Mouse (Mus musculus): Measurements from ENCODE around the gene Olfr486.
"Not testable (repeated sequence)": the region's sequence is repeated elsewhere in the genome, so short reads cannot be mapped to it uniquely, and the experiment has no call there.

Gene Olfr486

GRCm38 (mm10) chr7:108172642-108173041, at the start of gene Olfr486:
Gene Olfr486, minus strand, starts transcription at chr7:108172742.
- in situ Hi-C loops (cut with MboI): not testable (repeated sequence)

DNA sequence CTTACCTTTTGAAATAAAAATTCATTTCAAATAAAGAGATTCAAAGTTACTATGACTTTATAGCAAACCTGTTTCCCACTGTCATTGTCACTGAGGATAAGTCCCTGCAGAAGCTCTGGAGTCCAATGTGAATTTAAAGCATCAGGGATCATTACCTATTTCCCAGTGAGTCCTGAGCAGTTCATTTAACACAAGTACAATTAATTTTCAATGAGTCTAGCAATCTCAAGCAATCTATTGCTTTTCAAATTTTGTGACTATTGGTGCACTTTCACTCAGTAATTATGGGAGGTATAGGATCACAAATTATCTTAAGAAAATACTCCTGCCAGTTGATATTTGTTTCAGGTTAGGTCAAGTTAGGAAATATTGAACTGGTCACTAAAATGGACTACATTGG, 42.0 kb upstream of the Olfr486 start, which contains the start of gene Olfr487:
Gene Olfr487 (minus strand): TSS at position 101 of the 400 bp plus-strand sequence.
- in situ Hi-C loops (cut with MboI): not testable (repeated sequence)

- in situ Hi-C loops (cut with MboI): no loop called here
Observed at GRCm38 (mm10) chr7:108196938-108197337, 24.4 kb upstream of the Olfr486 start.

GRCm38 (mm10) chr7:108196337-108196736, 23.8 kb upstream of the Olfr486 start:
- in situ Hi-C loops (cut with MboI): not testable (repeated sequence)

GRCm38 (mm10) chr7:108192714-108193113, 20.2 kb upstream of the Olfr486 start:
- in situ Hi-C loops (cut with MboI): not testable (repeated sequence)

DNA sequence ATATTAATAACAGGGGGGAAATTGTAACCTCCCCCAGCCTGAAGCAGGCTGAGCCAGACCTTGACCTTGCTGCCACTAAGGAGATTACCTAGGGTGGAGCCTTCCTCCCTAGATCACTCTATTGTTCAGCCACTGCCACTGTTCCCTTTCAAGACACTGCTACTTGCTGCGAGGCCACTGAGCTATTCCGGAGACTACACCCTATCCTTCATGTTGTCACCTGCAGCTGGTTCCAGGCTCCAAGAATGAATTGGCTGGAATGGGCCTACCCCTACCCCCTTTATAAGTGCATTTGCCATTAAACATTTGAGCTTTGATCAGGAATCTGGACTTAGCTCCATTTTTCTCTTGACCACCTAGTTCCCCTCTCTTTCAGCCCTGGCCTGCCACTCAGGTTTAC, 18.7 kb upstream of the Olfr486 start:
- in situ Hi-C loops (cut with MboI): not testable (repeated sequence)

DNA sequence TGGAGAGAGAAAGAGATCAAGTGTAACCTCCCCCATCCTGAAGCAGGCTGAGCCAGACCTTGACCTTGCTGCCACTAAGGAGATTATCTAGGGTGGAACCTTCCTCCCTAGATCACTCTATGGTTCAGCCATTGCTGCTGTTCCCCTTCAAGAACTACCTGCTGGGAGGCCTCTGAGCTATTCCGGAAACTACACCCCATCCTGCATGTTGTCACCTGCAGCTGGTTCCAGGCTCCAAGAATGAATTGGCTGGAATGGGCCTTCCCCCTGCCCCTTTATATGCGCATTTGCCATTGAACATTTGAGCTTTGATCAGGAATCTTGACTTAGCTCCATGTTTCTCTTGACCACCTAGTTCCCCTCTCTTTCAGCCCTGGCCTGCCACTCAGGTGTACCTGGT, 12.7 kb upstream of the Olfr486 start:
- in situ Hi-C loops (cut with MboI): not testable (repeated sequence)

DNA sequence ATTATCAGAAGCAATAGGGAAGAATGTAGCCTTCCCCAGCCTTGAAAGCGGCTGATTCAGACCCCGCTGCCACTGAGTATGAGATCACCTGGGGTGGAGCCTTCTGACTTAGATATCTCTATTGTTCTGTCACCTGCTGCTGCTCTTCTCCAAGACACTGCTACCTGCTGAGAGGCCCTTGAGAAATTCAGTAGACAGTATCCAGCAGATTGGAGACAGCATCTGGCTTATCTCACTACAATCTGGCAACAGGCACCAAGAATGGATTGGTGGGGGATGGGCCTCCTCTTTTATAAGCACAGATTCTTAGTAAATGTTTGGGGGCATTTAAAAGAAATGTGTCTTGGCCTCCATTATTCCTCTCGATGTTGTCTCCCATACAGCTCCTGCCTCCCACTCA, 11.9 kb upstream of the Olfr486 start:
- in situ Hi-C loops (cut with MboI): not testable (repeated sequence)

DNA sequence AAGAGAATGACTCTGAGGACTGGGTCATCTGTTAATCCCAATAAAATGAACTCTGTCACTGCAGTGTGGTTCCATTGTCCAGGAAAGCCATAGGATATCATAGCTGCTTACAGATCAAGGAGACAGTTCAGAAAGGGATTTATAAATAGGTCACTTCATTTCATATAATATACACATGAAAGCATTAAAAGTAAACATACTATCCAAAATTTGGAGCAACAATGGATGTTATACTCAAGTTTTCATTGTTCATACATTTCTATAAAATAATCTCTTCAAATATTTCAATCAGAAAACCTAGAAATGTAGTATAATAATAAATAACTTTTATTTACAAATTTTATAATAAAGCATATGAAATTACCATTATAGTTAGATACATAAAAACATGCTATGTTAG, 12.8 kb downstream of the Olfr486 start, which contains the start of gene Olfr485:
Gene Olfr485 (minus strand): TSS at position 101 of the 400 bp plus-strand sequence.
- in situ Hi-C loops (cut with MboI): no loop called here

DNA sequence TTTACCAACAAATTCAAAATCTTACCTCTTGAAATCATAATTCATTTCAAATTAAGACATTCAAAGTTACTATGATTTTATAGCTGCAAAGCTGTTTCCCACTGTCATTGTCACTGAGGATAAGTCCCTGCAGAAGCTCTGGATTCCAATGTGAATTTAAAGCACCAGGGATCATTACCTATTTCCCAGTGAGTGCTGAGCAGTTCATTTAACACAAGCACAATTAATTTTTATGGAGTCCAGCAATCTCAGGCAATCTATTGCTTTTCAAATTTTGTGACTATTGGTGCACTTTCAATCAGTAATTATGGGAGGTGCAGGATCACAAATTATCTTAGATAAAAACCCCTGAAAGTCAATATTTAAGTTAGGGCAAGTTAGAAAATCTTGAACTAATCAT, 45.2 kb downstream of the Olfr486 start, which contains the start of gene Olfr484:
Gene Olfr484 (minus strand): TSS at position 101 of the 400 bp plus-strand sequence.
- in situ Hi-C loops (cut with MboI): no loop called here

Measured in mature B cell (primary cell).